Mouse (Mus musculus) spleen, postnatal 4 days (tissue): ENCODE measurements around the gene Kcnc2.

Source experiments
- DNase-seq, 2 experiments: peaks; one replicate each; pipeline ENCODE4 v3.0.0; 2022; ENCODE audit warnings: low spot score in 2 of 2

Kcnc2 gene

DNA sequence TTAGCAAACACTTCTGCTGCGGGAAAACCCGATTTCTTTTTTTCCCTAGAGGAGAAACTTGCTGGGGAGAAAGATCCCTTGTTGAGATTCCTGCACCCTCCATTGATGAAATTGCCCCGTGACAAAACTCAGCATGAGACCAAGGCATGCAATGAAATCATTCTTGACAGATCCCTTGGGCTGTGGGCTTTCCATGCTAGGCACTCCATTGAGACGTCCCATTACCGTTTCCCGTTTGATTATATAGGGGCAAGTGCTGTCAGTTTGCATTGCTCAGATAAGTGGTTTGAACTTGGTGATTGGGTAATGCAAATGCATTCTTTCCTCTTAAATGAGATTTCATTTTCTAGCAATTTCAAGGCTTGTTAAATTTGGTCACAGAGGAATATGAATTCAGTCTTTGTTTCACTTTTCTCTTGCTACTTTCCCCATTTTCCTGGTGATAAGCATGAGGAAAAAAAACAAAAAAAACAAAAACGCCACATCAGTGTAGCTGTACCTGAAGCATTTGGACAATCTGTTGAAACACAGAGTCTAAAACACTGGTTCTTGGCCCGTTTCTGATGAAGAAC is 123.6 kb downstream of the Kcnc2 start:
- no peak for DNase-seq

GRCm38 (mm10) chr10:112397194-112397593 is 126.3 kb downstream of the Kcnc2 start:
- DNase-seq = no peak

GRCm38 (mm10) chr10:112400591-112401404 is 129.9 kb downstream of the Kcnc2 start:
- no peak for DNase-seq

- no peak for DNase-seq
Measured at GRCm38 (mm10) chr10:112409525-112409924, 138.6 kb downstream of the Kcnc2 start.

DNA sequence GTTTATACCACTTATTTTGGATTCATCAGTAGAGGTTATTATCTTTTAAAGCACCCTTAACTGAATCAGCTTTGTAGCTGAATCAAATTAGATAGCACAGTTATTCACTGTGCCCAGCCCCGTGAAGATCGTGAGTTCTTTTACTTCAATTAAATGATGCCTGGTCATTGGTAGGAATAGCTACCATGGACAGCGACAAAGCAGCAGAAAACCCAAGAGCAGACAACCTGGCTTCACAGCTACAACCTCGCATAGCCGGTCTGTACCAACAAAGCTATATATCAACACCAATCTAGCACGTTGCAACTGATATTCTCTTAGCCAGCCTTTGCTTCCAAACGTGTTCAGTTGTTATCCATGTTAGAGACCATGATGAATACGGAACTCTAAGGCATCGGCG is 152.4 kb downstream of the Kcnc2 start:
- DNase-seq = no peak

GRCm38 (mm10) chr10:112436950-112437349 is 166.0 kb downstream of the Kcnc2 start:
- no peak for DNase-seq

- DNase-seq = no peak
Measured at GRCm38 (mm10) chr10:112444640-112445039, 173.7 kb downstream of the Kcnc2 start.

DNA sequence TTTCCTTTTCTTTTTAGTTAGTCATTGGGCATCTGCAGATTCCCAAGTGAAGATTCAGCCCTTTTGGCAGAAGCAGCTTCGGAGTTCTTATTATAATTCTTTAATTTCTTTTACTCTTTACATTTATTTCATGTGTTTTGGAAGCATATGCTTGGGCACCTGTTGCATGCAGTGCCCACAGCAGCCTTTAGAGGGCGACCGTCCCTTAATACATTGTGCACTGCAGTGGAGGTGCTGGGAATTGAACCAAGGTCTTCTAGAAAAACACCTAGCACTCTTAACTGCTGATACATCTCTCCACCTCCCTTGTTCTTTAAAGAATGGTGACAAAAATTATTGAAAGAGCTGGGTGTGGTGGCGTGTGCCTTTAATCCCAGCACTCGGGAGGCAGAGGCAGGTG is 180.0 kb downstream of the Kcnc2 start:
- DNase-seq = no peak

DNA sequence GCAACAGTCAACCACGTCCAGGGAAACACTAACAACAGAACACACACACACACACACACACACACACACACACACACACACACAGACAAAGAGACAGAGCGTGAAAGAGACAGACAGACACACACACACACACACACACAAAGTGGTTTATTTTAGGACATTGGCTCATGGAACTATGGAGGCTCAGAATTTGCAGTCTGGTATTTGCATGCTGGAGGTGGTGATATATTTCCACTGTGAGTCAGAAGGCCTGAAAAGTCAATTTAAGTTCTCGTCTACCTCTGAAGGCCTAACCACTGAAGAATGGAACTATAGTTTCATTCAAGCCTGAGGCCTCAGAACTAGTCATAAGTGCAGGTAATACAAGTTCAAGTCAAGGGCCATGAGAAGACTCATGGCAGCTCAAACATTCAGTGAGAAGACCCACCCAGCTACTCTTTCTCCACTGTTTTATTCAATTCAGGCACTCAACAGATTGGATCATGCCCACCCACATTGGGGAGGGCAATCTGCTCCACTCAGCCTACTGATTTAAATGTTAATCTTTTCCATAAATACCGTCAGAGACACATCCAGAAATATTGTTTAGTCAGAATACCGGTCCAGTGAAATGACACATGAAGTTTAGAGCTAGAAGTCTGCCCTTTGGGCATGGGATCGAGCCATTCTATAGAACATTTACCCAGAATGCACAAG is 197.9 kb downstream of the Kcnc2 start:
- DNase-seq = no peak

DNA sequence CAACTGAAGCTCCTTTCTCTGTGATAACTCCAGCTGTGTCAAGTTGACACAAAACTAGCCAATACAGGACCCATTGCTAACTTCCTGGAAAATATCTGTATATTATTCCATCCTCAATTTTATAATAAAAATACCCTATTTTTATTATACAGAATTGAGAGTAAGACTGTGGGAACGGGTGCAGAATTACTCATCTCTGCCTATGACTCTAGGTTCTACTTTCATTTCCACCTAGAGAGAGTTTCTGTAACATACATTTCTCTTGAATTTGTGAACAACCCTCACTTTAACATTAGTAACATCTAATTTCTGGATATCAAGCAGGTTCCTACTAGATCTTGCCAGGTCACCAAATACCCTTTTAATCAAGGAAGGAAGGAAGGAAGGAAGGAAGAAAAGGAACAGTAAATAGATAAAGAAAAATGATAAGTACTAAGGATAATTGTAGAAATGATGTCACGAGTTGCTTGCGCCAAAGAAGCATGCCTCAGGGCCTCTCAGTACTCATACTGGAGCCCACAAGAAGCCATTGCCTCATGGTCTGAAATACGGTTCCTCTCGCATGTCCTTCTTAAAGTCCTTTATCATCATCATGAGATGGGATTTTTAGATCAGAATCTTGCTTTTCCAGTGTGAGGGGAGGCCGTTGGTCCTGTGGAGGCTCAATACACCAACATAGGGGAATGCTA is 203.3 kb downstream of the Kcnc2 start:
- no peak for DNase-seq

DNA sequence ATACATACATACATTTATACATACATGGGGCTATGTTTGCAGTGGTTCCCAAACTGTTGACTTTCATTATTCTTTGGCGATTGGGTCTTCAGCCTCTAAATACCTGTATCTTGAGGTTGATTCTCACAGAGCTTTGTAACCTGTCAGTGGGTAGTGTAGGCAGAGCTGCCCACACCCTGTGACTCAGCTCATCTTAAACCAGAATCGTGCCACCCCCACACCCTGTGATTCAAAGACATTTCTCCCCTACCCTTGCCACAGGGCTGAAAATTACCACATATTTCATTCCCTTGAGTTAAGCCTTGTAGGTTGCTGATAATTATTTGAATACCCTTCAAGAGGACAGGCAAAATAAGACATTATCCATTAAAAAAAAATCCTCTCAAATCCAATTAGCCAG is 210.5 kb downstream of the Kcnc2 start:
- no peak for DNase-seq

GRCm38 (mm10) chr10:112481921-112482607 is 211.1 kb downstream of the Kcnc2 start:
- DNase-seq = no peak

DNA sequence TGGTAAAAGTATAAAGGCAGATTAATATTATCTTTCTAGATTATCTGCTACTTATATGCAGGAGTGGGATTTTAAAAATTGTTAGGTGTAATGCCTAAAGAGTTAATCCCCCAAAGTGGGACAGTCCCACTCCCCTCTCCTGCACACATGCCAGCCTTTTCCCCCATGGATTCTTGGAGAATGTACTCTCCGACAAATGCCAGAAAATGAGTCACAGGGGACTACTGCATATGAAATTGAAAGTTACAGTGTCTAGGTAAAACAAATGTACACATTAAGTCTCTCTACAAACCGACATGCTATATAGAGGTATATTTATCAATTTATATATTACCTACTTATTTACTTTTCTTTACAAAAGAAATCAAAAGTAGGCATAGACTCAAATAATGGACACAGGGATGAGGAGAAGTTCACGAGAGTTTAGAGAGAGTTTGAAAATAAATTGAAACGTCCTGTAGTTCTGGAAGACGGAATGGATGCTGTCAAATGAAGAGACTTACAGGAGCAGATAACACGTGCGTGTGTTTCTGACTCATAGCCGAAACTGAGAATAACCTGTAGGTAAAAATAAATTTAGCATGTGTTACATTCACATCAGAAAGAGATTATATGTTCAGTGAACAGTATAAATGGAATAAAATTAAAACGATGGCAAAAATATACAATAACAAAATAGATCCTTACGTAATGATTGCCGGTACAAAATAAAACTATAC is 213.6 kb downstream of the Kcnc2 start:
- no peak for DNase-seq

GRCm38 (mm10) chr10:112485819-112486218 is 214.9 kb downstream of the Kcnc2 start:
- no peak for DNase-seq

GRCm38 (mm10) chr10:112488751-112489150 is 217.8 kb downstream of the Kcnc2 start:
- DNase-seq = no peak
